In genomic region chr1:135125990-135126389, GRCm38 (mm10) we compare ENCODE assay signal across 16 mouse cellular contexts. TPM values are rescaled to one million over a fixed set of nuclear protein-coding genes. Genes with fewer than 3 reads are reported as not detected.
A peak's percentile ranks its signal among the peaks of the same experiment; 100 is the strongest.
DNase-seq lines count a peak whose midpoint lies in the region; ATAC-seq lines count a peak whose summit lies in the region.
"Had no signal": no experiment of that assay in that cellular context is flagged by ENCODE, and none has a peak within 500 bp of the region (broad histone marks: within the 10 kb centered on the region; RNA-seq: fewer than 3 reads in every experiment).

No protein-coding gene starts in this region.

- no peaks in the 10 kb centered on the region for H3K36me3 ChIP-seq in kidney, embryonic 16.5 days (ENCODE audit: insufficient read depth, low read length)
- no peaks in the 10 kb centered on the region for H3K36me3 ChIP-seq in heart, embryonic 10.5 days
- H3K36me3 ChIP-seq: liver, embryonic 12.5 days had no signal

- peak; percentile 87 to 88 for DNase-seq in cerebellum, postnatal 10 days
- no peak for DNase-seq in cerebellum, postnatal 36 days
- DNase-seq in kidney, postnatal 10 days: peak; percentile 64
- DNase-seq in Muller cell, postnatal 12 days (ENCODE audit: inconsistent ontology term): peak; percentile 30
- peak; percentile 59 to 81 for DNase-seq in kidney, postnatal 25 days
- DNase-seq in heart, embryonic 10.5 days (ENCODE audit: low spot score): no peak
- DNase-seq: adrenal gland, adult 8-10 months; cerebellum, adult 11-12 months; gastrocnemius, postnatal 36 days; thymus, postnatal 25 days had no signal

- H3K9ac ChIP-seq in kidney, embryonic 16.5 days (replicated peaks; ENCODE audit: low read length): no peak overlapping the region
- H3K9ac ChIP-seq: liver, embryonic 12.5 days had no signal

- H3K9me3 ChIP-seq in kidney, embryonic 16.5 days (ENCODE audit: low read length): no peaks in the 10 kb centered on the region
- no peaks in the 10 kb centered on the region for H3K9me3 ChIP-seq in heart, embryonic 10.5 days
- H3K9me3 ChIP-seq: liver, embryonic 12.5 days had no signal

- no peak overlapping the region for H3K4me3 ChIP-seq in kidney, embryonic 16.5 days (ENCODE audit: low read length)
- no peak overlapping the region for H3K4me3 ChIP-seq in heart, embryonic 10.5 days
- H3K4me3 ChIP-seq: erythroblast, embryonic 14.5 days; liver, embryonic 12.5 days had no signal

- ATAC-seq in kidney, embryonic 16.5 days (ENCODE audit: low FRiP score, low TSS enrichment): no peak
- no peak for ATAC-seq in erythroid progenitor cell, adult 5-6 weeks (replicated peaks; ENCODE audit: low FRiP score, poor library complexity, severe bottlenecking)
- ATAC-seq: inflammation-experienced regulatory T-cells, adult 6 months; liver, embryonic 12.5 days had no signal

- H3K4me1 ChIP-seq in kidney, embryonic 16.5 days (ENCODE audit: insufficient read depth, low read length): peaks cover 25% of the 10 kb centered on the region
- H3K4me1 ChIP-seq in heart, embryonic 10.5 days: peaks cover 24% of the 10 kb centered on the region

- H3K27ac ChIP-seq in kidney, embryonic 16.5 days (ENCODE audit: low read length): no peak overlapping the region
- H3K27ac ChIP-seq in heart, embryonic 10.5 days: no peak overlapping the region
- H3K27ac ChIP-seq: liver, embryonic 12.5 days had no signal

- 0 out of 2 replicates have a peak, but pooled peaks cover 3% of the 10 kb centered on the region for H3K27me3 ChIP-seq in kidney, embryonic 16.5 days (ENCODE audit: insufficient read depth, low read length)
- H3K27me3 ChIP-seq in heart, embryonic 10.5 days (ENCODE audit: insufficient read depth, poor library complexity, severe bottlenecking): peaks cover 84% of the 10 kb centered on the region

- WGBS in kidney, embryonic 16.5 days: 59% methylated on average over 8 of the region's 8 CpGs
- 69% methylated on average over 8 of the region's 8 CpGs for WGBS in heart, embryonic 10.5 days

- no peak overlapping the region for H3K4me2 ChIP-seq in kidney, embryonic 16.5 days (replicated peaks; ENCODE audit: low read depth, low read length)
- H3K4me2 ChIP-seq: liver, embryonic 12.5 days had no signal

RNA-seq across cellular contexts. Expression of gene Ptpn7, which starts 6.5 kb away (rescaled TPM):
- 0.99 and 1.6 TPM in 2 replicates for polyA plus RNA-seq in kidney, embryonic 16.5 days (2015; fragmentation: Nextera tagmentation; extraction: Ambion mirVana)
- 8.3 and 12.2 TPM in 2 replicates for total RNA-seq in erythroid progenitor cell, adult 5-6 weeks (2015; ENCODE audit: low replicate concordance)
- total RNA-seq in erythroid progenitor cell, adult 5-6 weeks (2017; ENCODE audit: low replicate concordance): 10.8 and 11.9 TPM in 2 replicates
- 1.5 and 5.0 TPM in 2 replicates for polyA plus RNA-seq in heart, embryonic 10.5 days (2016; fragmentation: Nextera tagmentation; extraction: Ambion mirVana)

RNA-seq across cellular contexts. Expression of gene Arl8a, which starts 20.6 kb away (rescaled TPM):
- 42.9 and 46.7 TPM in 2 replicates for polyA plus RNA-seq in kidney, embryonic 16.5 days (2015; fragmentation: Nextera tagmentation; extraction: Ambion mirVana)
- 19.3 and 21.3 TPM in 2 replicates for total RNA-seq in erythroid progenitor cell, adult 5-6 weeks (2015; ENCODE audit: low replicate concordance)
- 12.3 and 17.8 TPM in 2 replicates for total RNA-seq in erythroid progenitor cell, adult 5-6 weeks (2017; ENCODE audit: low replicate concordance)
- 28.0 and 36.5 TPM in 2 replicates for polyA plus RNA-seq in heart, embryonic 10.5 days (2016; fragmentation: Nextera tagmentation; extraction: Ambion mirVana)

RNA-seq across cellular contexts. Expression of gene Lgr6, which starts 20.9 kb away (rescaled TPM):
- 0.76 and 0.77 TPM in 2 replicates for polyA plus RNA-seq in kidney, embryonic 16.5 days (2015; fragmentation: Nextera tagmentation; extraction: Ambion mirVana)
- not detected in 2 replicates for total RNA-seq in erythroid progenitor cell, adult 5-6 weeks (2015; ENCODE audit: low replicate concordance)
- not detected in 2 replicates for total RNA-seq in erythroid progenitor cell, adult 5-6 weeks (2017; ENCODE audit: low replicate concordance)
- polyA plus RNA-seq in heart, embryonic 10.5 days (2016; fragmentation: Nextera tagmentation; extraction: Ambion mirVana): 0.49 and 0.64 TPM in 2 replicates
- polyA plus RNA-seq: erythroblast, embryonic 14.5 days had no signal

RNA-seq across cellular contexts. Expression of gene Gpr37l1, which starts 41.5 kb away (rescaled TPM):
- 0.10 TPM in 1 of 2 replicates, not detected in the other for polyA plus RNA-seq in kidney, embryonic 16.5 days (2015; fragmentation: Nextera tagmentation; extraction: Ambion mirVana)
- total RNA-seq in erythroid progenitor cell, adult 5-6 weeks (2015; ENCODE audit: low replicate concordance): not detected in 2 replicates
- total RNA-seq in erythroid progenitor cell, adult 5-6 weeks (2017; ENCODE audit: low replicate concordance): not detected in 2 replicates
- not detected in 2 replicates for polyA plus RNA-seq in heart, embryonic 10.5 days (2016; fragmentation: Nextera tagmentation; extraction: Ambion mirVana)
- total RNA-seq: MEL had no signal
- polyA plus RNA-seq: erythroblast, embryonic 14.5 days; inflammation-experienced regulatory T-cells, adult 6 months; liver, embryonic 12.5 days had no signal

Comparison
In these comparisons a context has a peak if more than half of its experiments do, and no peak if none do; other contexts are left out.
1. DNase-seq: peak in cerebellum, postnatal 10 days (2 of 2), kidney, postnatal 10 days (single experiment), Muller cell, postnatal 12 days (single experiment) and kidney, postnatal 25 days (2 of 2); none in cerebellum, postnatal 36 days (0 of 2) and heart, embryonic 10.5 days (single experiment).